Comparison of ENCODE assay signal across 9 mouse cellular contexts in the genomic region with DNA sequence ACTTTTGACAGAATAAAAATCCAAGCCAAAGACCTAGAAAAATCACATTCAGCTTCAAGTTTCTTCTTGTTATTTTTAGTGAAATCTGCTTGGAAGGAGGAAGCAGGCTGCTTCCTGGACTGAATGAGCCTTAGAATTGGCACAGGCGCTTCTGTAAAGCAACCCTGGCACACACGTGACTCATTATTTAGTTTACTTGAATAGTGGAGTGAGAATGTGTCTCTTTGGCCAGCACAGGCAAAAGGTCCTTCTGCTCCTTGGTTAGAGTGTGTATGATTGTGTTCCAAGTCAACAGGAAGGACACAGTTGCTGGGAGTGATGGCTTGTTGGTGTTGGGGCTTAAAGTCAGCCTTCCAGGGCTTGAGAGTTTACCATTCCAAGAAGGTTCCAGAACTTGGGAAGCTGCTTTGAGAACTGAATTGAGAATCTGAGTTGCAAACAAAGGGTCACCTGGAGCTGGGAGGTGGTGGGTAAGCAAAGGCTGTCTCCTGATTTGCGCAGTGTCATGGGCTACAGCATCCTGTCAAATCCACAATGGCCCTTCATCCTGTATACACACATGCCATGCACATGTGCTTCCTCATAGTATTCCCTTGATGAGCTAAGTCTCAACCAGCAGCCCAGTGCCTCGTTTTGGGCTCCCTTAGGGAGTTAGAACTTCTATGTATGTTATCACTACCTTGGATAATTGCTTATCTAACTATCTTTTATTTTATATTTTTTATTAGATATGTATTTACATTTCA. TPM values are rescaled to one million over a fixed set of nuclear protein-coding genes. Genes with fewer than 3 reads are reported as not detected.
DNase-seq lines count a peak whose midpoint lies in the region; ATAC-seq and TF ChIP-seq lines count a peak whose summit lies in the region.
"Had no signal": no experiment of that assay in that cellular context is flagged by ENCODE, and none has a peak within 500 bp of the region (broad histone marks: within the 10 kb centered on the region; RNA-seq: fewer than 3 reads in every experiment).

No protein-coding gene starts in this region.

- TF ChIP-seq EP300 in heart, adult 2 months (IDR thresholded peaks at IDR 0.05; ENCODE audit: insufficient read depth, low read depth, low read length), result peak; percentile 41; the same call in 1 of the 2 replicates

- H3K27me3 ChIP-seq in heart, adult 2 months (ENCODE audit: control insufficient read depth, insufficient read depth, low read length), result no peaks in the 10 kb centered on the region
- H3K27me3 ChIP-seq in kidney, embryonic 15.5 days, result no peaks in the 10 kb centered on the region
- H3K27me3 ChIP-seq in hindbrain, embryonic 11.5 days (ENCODE audit: control insufficient read depth, insufficient read depth, low read length), result no peaks in the 10 kb centered on the region
- H3K27me3 ChIP-seq: Patski had no signal

- H3K27ac ChIP-seq in gastrocnemius, adult 2 months, result peak overlapping the region; percentile 78
- H3K27ac ChIP-seq in heart, adult 2 months, result peak overlapping the region; percentile 74
- H3K27ac ChIP-seq in kidney, embryonic 15.5 days, result peak overlapping the region; percentile 67
- no peak overlapping the region for H3K27ac ChIP-seq in hindbrain, embryonic 11.5 days (ENCODE audit: low read depth, low read length)

- ATAC-seq in kidney, embryonic 15.5 days (replicated peaks; ENCODE audit: low FRiP score), result no peak
- ATAC-seq in hindbrain, embryonic 11.5 days (ENCODE audit: low FRiP score), result no peak
- ATAC-seq: Patski had no signal

- no peaks in the 10 kb centered on the region for H3K9me3 ChIP-seq in kidney, embryonic 15.5 days (replicated peaks)
- H3K9me3 ChIP-seq in hindbrain, embryonic 11.5 days (ENCODE audit: control insufficient read depth, low read length), result no peaks in the 10 kb centered on the region

- H3K4me2 ChIP-seq in kidney, embryonic 15.5 days, result no peak overlapping the region
- no peak overlapping the region for H3K4me2 ChIP-seq in hindbrain, embryonic 11.5 days (replicated peaks; ENCODE audit: low read depth, low read length)

- intact Hi-C loops in gastrocnemius, adult 2 months (cut with DNase I), result loop anchor here (5.0 kb wide), 1 partner anchor 38 kb away; the partner anchor contains the start of gene Swap70
- intact Hi-C loops in gastrocnemius, postnatal 14 days (cut with DNase I; ENCODE audit: low total_unique reads), result no loop called here
- intact Hi-C loops in heart, adult 2 months (cut with DNase I), result loop anchor here (2.0 kb wide), 1 partner anchor 15 kb away; no protein-coding TSS in a partner anchor

- no peak for DNase-seq in gastrocnemius, adult 2 months
- no peak for DNase-seq in gastrocnemius, postnatal 14 days
- peak; percentile 69 for DNase-seq in NIH3T3 (ENCODE audit: low read depth)
- DNase-seq in heart, adult 2 months, result peak in 1 of 2 experiments; percentile 51
- peak; percentile 50 for DNase-seq in skeletal muscle tissue, adult 2 months (ENCODE audit: low read depth, low spot score)
- no peak for DNase-seq in hindbrain, embryonic 11.5 days (ENCODE audit: low spot score)
- no peak for DNase-seq in B cell, adult 2 months

- H3K4me1 ChIP-seq in heart, adult 2 months (ENCODE audit: control insufficient read depth, insufficient read depth, low read length), result peaks cover 15% of the 10 kb centered on the region
- peaks cover 27% of the 10 kb centered on the region for H3K4me1 ChIP-seq in kidney, embryonic 15.5 days
- H3K4me1 ChIP-seq in hindbrain, embryonic 11.5 days (replicated peaks; ENCODE audit: control insufficient read depth, insufficient read depth, low read length), result no peaks in the 10 kb centered on the region

- H3K36me3 ChIP-seq in heart, adult 2 months (ENCODE audit: control insufficient read depth, insufficient read depth, low read length), result peaks cover 7% of the 10 kb centered on the region
- H3K36me3 ChIP-seq in kidney, embryonic 15.5 days, result peaks cover 11% of the 10 kb centered on the region; the same call in 1 of the 2 replicates
- no peaks in the 10 kb centered on the region for H3K36me3 ChIP-seq in hindbrain, embryonic 11.5 days (ENCODE audit: control insufficient read depth, insufficient read depth, low read length)

- H3K4me3 ChIP-seq in gastrocnemius, adult 2 months, result peak overlapping the region; percentile 23
- no peak overlapping the region for H3K4me3 ChIP-seq in heart, adult 2 months
- H3K4me3 ChIP-seq in kidney, embryonic 15.5 days (replicated peaks), result no peak overlapping the region
- no peak overlapping the region for H3K4me3 ChIP-seq in hindbrain, embryonic 11.5 days (ENCODE audit: low read depth, low read length)

- TF ChIP-seq POLR2A in heart, adult 2 months (IDR thresholded peaks at IDR 0.05; ENCODE audit: insufficient read depth, low read depth, low read length), result 0 out of 2 replicates have a peak, but pooled peaks have one; percentile 15

- TF ChIP-seq CTCF in gastrocnemius, adult 2 months (IDR thresholded peaks at IDR 0.05), result no peak
- TF ChIP-seq CTCF in heart, adult 2 months (IDR thresholded peaks at IDR 0.05), result no peak

- no peak overlapping the region for H3K9ac ChIP-seq in heart, adult 2 months (ENCODE audit: low read depth, low read length)
- no peak overlapping the region for H3K9ac ChIP-seq in kidney, embryonic 15.5 days
- H3K9ac ChIP-seq in hindbrain, embryonic 11.5 days (ENCODE audit: low read depth, low read length), result no peak overlapping the region

- WGBS in heart, adult 2 months, result 33% methylated on average over 4 of the region's 4 CpGs
- 72% methylated on average over 4 of the region's 4 CpGs for WGBS in kidney, embryonic 15.5 days
- 78% methylated on average over 4 of the region's 4 CpGs for WGBS in hindbrain, embryonic 11.5 days

- H3K79me2 ChIP-seq in heart, adult 2 months (replicated peaks; ENCODE audit: control insufficient read depth, insufficient read depth, low read length), result peaks cover 1% of the 10 kb centered on the region; the same call in 1 of the 2 replicates

RNA-seq across cellular contexts. Expression of gene Swap70, which starts 38.6 kb away (rescaled TPM):
- total RNA-seq in gastrocnemius, adult 2 months (2021), result 1 to 10 TPM; 4.8 to 7.2 TPM
- total RNA-seq in gastrocnemius, postnatal 14 days (2021), result 1 to 10 TPM; 8.3 to 9.0 TPM
- total RNA-seq in heart, adult 2 months (2021), result 10 to 100 TPM; 12.1 to 12.7 TPM
- polyA plus RNA-seq in heart, adult 2 months (2012; rRNA removed), result 7.7 and 8.8 TPM in 2 replicates
- 29.2 and 32.8 TPM in 2 replicates for polyA plus RNA-seq in kidney, embryonic 15.5 days (2015; fragmentation: Nextera tagmentation; extraction: Ambion mirVana)
- polyA plus RNA-seq in hindbrain, embryonic 11.5 days (2014; fragmentation: Nextera tagmentation; extraction: Ambion mirVana), result 15.6 and 16.3 TPM in 2 replicates

Comparison
In these comparisons a context has a peak if more than half of its experiments do, and no peak if none do; other contexts are left out.
1. DNase-seq: peak in NIH3T3 (single experiment) and skeletal muscle tissue, adult 2 months (single experiment); none in gastrocnemius, adult 2 months (single experiment), gastrocnemius, postnatal 14 days (single experiment), hindbrain, embryonic 11.5 days (single experiment) and B cell, adult 2 months (0 of 2).